Mouse (Mus musculus) urinary bladder, postnatal 36 days (tissue): Measurements from ENCODE around the gene Crtc2.

Experiments
- DNase-seq, 2 experiments: peaks; one replicate each; pipeline ENCODE4 v3.0.0; 2022; ENCODE audit warnings: low spot score in 2 of 2, mixed read lengths in 1 of 2

The Crtc2 gene

GRCm38 (mm10) chr3:90309589-90309988 lies 55.6 kb downstream of the Crtc2 start:
- DNase-seq = no peak

DNA sequence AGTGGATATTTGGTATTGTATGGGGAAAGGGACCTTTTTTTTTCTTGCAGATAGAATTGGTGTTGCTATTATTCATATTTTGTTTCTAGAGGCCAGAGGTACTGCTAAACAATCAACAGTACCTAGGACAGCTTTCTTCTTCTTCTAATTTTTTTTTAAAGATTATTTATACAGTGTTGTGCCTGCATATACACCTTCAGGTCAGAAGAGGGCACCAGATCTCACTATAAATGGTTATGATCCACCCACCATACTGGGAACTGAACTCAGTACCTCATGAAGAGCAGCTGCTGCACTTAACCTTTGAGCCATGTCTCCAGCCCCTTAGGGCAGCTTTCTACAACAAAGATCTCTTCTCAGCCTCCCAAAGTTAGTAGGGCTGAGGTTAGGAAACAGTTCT lies 59.4 kb downstream of the Crtc2 start:
- no peak for DNase-seq
